Mouse (Mus musculus): ENCODE data around the gene Sparc. TPM values are rescaled to one million over a fixed set of nuclear protein-coding genes. Genes with fewer than 3 reads are reported as not detected.

The Sparc gene
- polyA plus RNA-seq, 1 experiment from 2014 or later = 348 TPM

- no peak overlapping the region for H3K27ac ChIP-seq (ENCODE audit: low read depth, low read length)
- H3K9ac ChIP-seq (ENCODE audit: low read length) = no peak overlapping the region
- H3K4me3 ChIP-seq (ENCODE audit: low read depth, low read length) = no peak overlapping the region
- WGBS = 86% methylated on average over 10 of the region's 10 CpGs
- no peaks in the 10 kb centered on the region for H3K27me3 ChIP-seq (ENCODE audit: control insufficient read depth, insufficient read depth, low read length)
- DNase-seq (ENCODE audit: low spot score) (no peak), ATAC-seq (replicated peaks; ENCODE audit: low FRiP score) (no peak)
- no peaks in the 10 kb centered on the region for H3K36me3 ChIP-seq (ENCODE audit: control insufficient read depth, insufficient read depth, low read length)
- peaks cover 14% of the 10 kb centered on the region; the same call in 1 of the 2 replicates for H3K4me1 ChIP-seq (replicated peaks; ENCODE audit: control insufficient read depth, insufficient read depth, low read length)
- H3K4me2 ChIP-seq (ENCODE audit: low read depth, low read length, severe bottlenecking) = no peak overlapping the region
- H3K9me3 ChIP-seq (ENCODE audit: control insufficient read depth, low read length) = no peaks in the 10 kb centered on the region
Observed at GRCm38 (mm10) chr11:55464707-55465106, 41.7 kb upstream of the Sparc start.

GRCm38 (mm10) chr11:55462149-55462548, 39.2 kb upstream of the Sparc start:
- H3K27ac ChIP-seq (ENCODE audit: low read depth, low read length) = no peak overlapping the region
- no peak overlapping the region for H3K4me2 ChIP-seq (ENCODE audit: low read depth, low read length, severe bottlenecking)
- H3K9ac ChIP-seq (ENCODE audit: low read length) = no peak overlapping the region
- H3K27me3 ChIP-seq (ENCODE audit: control insufficient read depth, insufficient read depth, low read length) = no peaks in the 10 kb centered on the region
- H3K4me1 ChIP-seq (replicated peaks; ENCODE audit: control insufficient read depth, insufficient read depth, low read length) = peaks cover 7% of the 10 kb centered on the region; the same call in 1 of the 2 replicates
- DNase-seq (ENCODE audit: low spot score) (no peak), ATAC-seq (replicated peaks; ENCODE audit: low FRiP score) (no peak)
- 90% methylated on average over 9 of the region's 9 CpGs for WGBS
- H3K36me3 ChIP-seq (ENCODE audit: control insufficient read depth, insufficient read depth, low read length) = no peaks in the 10 kb centered on the region
- H3K4me3 ChIP-seq (ENCODE audit: low read depth, low read length) = no peak overlapping the region
- H3K9me3 ChIP-seq (ENCODE audit: control insufficient read depth, low read length) = no peaks in the 10 kb centered on the region

- Histone ChIP-seq H3K27ac (ENCODE audit: low read depth, low read length) (0 out of 2 replicates have a peak within 1 kb of the TSS, but pooled peaks have one; percentile 9), H3K9me3 (ENCODE audit: control insufficient read depth, low read length) (no peaks in the 10 kb centered on the region), H3K27me3 (ENCODE audit: control insufficient read depth, insufficient read depth, low read length) (no peaks in the 10 kb centered on the region), H3K4me1 (replicated peaks; ENCODE audit: control insufficient read depth, insufficient read depth, low read length) (peaks cover 7% of the 10 kb centered on the region; the same call in 1 of the 2 replicates), H3K4me3 (ENCODE audit: low read depth, low read length) (peak within 1 kb of the TSS; percentile 67), H3K9ac (ENCODE audit: low read length) (peak within 1 kb of the TSS; percentile 68), H3K36me3 (ENCODE audit: control insufficient read depth, insufficient read depth, low read length) (no peaks in the 10 kb centered on the region), H3K4me2 (ENCODE audit: low read depth, low read length, severe bottlenecking) (peak within 1 kb of the TSS; percentile 82)
- DNase-seq (ENCODE audit: low spot score) (peak; percentile 95), ATAC-seq (replicated peaks; ENCODE audit: low FRiP score) (peak; percentile 97)
- whole genome bisulfite sequencing = 1% methylated on average over 36 of the region's 36 CpGs
Observed at GRCm38 (mm10) chr11:55461019-55461645, 38.1 kb upstream of the Sparc start, which contains the start of gene Atox1. Atox1 (minus strand) TSS chr11:55461239.

GRCm38 (mm10) chr11:55460559-55461018, 37.6 kb upstream of the Sparc start:
- H3K4me1 ChIP-seq (replicated peaks; ENCODE audit: control insufficient read depth, insufficient read depth, low read length) = peaks cover 7% of the 10 kb centered on the region; the same call in 1 of the 2 replicates
- H3K27me3 ChIP-seq (ENCODE audit: control insufficient read depth, insufficient read depth, low read length) = no peaks in the 10 kb centered on the region
- H3K4me2 ChIP-seq (ENCODE audit: low read depth, low read length, severe bottlenecking) = peak overlapping the region; percentile 82
- H3K36me3 ChIP-seq (ENCODE audit: control insufficient read depth, insufficient read depth, low read length) = no peaks in the 10 kb centered on the region
- DNase-seq (ENCODE audit: low spot score) (no peak), ATAC-seq (replicated peaks; ENCODE audit: low FRiP score) (peak; percentile 69)
- H3K27ac ChIP-seq (ENCODE audit: low read depth, low read length) = 0 out of 2 replicates have a peak overlapping the region, but pooled peaks have one; percentile 2
- WGBS = under 1% methylated on average over 17 of the region's 17 CpGs
- peak overlapping the region; percentile 68 for H3K9ac ChIP-seq (ENCODE audit: low read length)
- H3K4me3 ChIP-seq (ENCODE audit: low read depth, low read length) = peak overlapping the region; percentile 67
- no peaks in the 10 kb centered on the region for H3K9me3 ChIP-seq (ENCODE audit: control insufficient read depth, low read length)

GRCm38 (mm10) chr11:55459850-55460558, 37.0 kb upstream of the Sparc start:
- ATAC-seq (replicated peaks; ENCODE audit: low FRiP score) (no peak), DNase-seq (ENCODE audit: low spot score) (no peak)
- H3K9ac ChIP-seq (ENCODE audit: low read length) = peak overlapping the region; percentile 68
- H3K4me2 ChIP-seq (ENCODE audit: low read depth, low read length, severe bottlenecking) = peak overlapping the region; percentile 82
- 30% methylated on average over 3 of the region's 3 CpGs for WGBS
- H3K4me3 ChIP-seq (ENCODE audit: low read depth, low read length) = peak overlapping the region; percentile 67
- no peaks in the 10 kb centered on the region for H3K36me3 ChIP-seq (ENCODE audit: control insufficient read depth, insufficient read depth, low read length)
- H3K9me3 ChIP-seq (ENCODE audit: control insufficient read depth, low read length) = no peaks in the 10 kb centered on the region
- H3K27ac ChIP-seq (ENCODE audit: low read depth, low read length) = no peak overlapping the region
- H3K4me1 ChIP-seq (replicated peaks; ENCODE audit: control insufficient read depth, insufficient read depth, low read length) = peaks cover 7% of the 10 kb centered on the region; the same call in 1 of the 2 replicates
- no peaks in the 10 kb centered on the region for H3K27me3 ChIP-seq (ENCODE audit: control insufficient read depth, insufficient read depth, low read length)

GRCm38 (mm10) chr11:55458501-55458900, 35.5 kb upstream of the Sparc start:
- Histone ChIP-seq H3K9ac (ENCODE audit: low read length) (no peak overlapping the region), H3K9me3 (ENCODE audit: control insufficient read depth, low read length) (no peaks in the 10 kb centered on the region), H3K4me2 (ENCODE audit: low read depth, low read length, severe bottlenecking) (no peak overlapping the region), H3K4me1 (replicated peaks; ENCODE audit: control insufficient read depth, insufficient read depth, low read length) (peaks cover 7% of the 10 kb centered on the region; the same call in 1 of the 2 replicates), H3K4me3 (ENCODE audit: low read depth, low read length) (no peak overlapping the region), H3K27me3 (ENCODE audit: control insufficient read depth, insufficient read depth, low read length) (no peaks in the 10 kb centered on the region), H3K27ac (ENCODE audit: low read depth, low read length) (no peak overlapping the region), H3K36me3 (ENCODE audit: control insufficient read depth, insufficient read depth, low read length) (no peaks in the 10 kb centered on the region)
- WGBS = 63% methylated on average over 4 of the region's 4 CpGs
- ATAC-seq (replicated peaks; ENCODE audit: low FRiP score) (no peak), DNase-seq (ENCODE audit: low spot score) (no peak)

GRCm38 (mm10) chr11:55455166-55455565, 32.2 kb upstream of the Sparc start:
- Histone ChIP-seq H3K9ac (ENCODE audit: low read length) (no peak overlapping the region), H3K27ac (ENCODE audit: low read depth, low read length) (no peak overlapping the region), H3K9me3 (ENCODE audit: control insufficient read depth, low read length) (no peaks in the 10 kb centered on the region), H3K27me3 (ENCODE audit: control insufficient read depth, insufficient read depth, low read length) (no peaks in the 10 kb centered on the region), H3K36me3 (ENCODE audit: control insufficient read depth, insufficient read depth, low read length) (no peaks in the 10 kb centered on the region), H3K4me1 (replicated peaks; ENCODE audit: control insufficient read depth, insufficient read depth, low read length) (peaks cover 3% of the 10 kb centered on the region; the same call in 1 of the 2 replicates), H3K4me3 (ENCODE audit: low read depth, low read length) (no peak overlapping the region), H3K4me2 (ENCODE audit: low read depth, low read length, severe bottlenecking) (no peak overlapping the region)
- DNase-seq (ENCODE audit: low spot score) (no peak), ATAC-seq (replicated peaks; ENCODE audit: low FRiP score) (no peak)
- whole genome bisulfite sequencing = 85% methylated on average over 2 of the region's 2 CpGs

- H3K36me3 ChIP-seq (ENCODE audit: control insufficient read depth, insufficient read depth, low read length) = no peaks in the 10 kb centered on the region
Observed at GRCm38 (mm10) chr11:55453640-55454039, 30.7 kb upstream of the Sparc start.

More at GRCm38 (mm10) chr11:55453640-55454039, 30.7 kb upstream of the Sparc start:
- Histone ChIP-seq H3K4me2 (ENCODE audit: low read depth, low read length, severe bottlenecking) (no peak overlapping the region), H3K4me3 (ENCODE audit: low read depth, low read length) (no peak overlapping the region), H3K27ac (ENCODE audit: low read depth, low read length) (no peak overlapping the region), H3K9me3 (ENCODE audit: control insufficient read depth, low read length) (no peaks in the 10 kb centered on the region), H3K4me1 (replicated peaks; ENCODE audit: control insufficient read depth, insufficient read depth, low read length) (no peaks in the 10 kb centered on the region), H3K9ac (ENCODE audit: low read length) (no peak overlapping the region), H3K27me3 (ENCODE audit: control insufficient read depth, insufficient read depth, low read length) (no peaks in the 10 kb centered on the region)
- no peak for DNase-seq (ENCODE audit: low spot score)
- no peak for ATAC-seq (replicated peaks; ENCODE audit: low FRiP score)
- WGBS = 98% methylated on average over 4 of the region's 4 CpGs
